Mouse (Mus musculus) CH12.LX (cell line): ENCODE data around the gene Nfe2l1. TPM values are rescaled to one million over a fixed set of nuclear protein-coding genes. Genes with fewer than 3 reads are reported as not detected.
"Not testable (repeated sequence)": the region's sequence is repeated elsewhere in the genome, so short reads cannot be mapped to it uniquely, and the experiment has no call there.

Source experiments
- DNase-seq: peaks from one replicate; pipeline ENCODE4 v3.0.0-alpha.2; 2013; ENCODE audit errors: extremely low read depth
- H3K27ac ChIP-seq: 2 replicates; pipeline ENCODE4 v1.5.1; 2012; ENCODE audit warnings: low read depth, mild to moderate bottlenecking, control low read depth, moderate library complexity; ENCODE audit not compliant: insufficient read depth
- H3K27me3 ChIP-seq: replicated peaks from 2 replicates; pipeline ENCODE3; 2012; ENCODE audit warnings: inconsistent platforms
- H3K36me3 ChIP-seq, 2 experiments: replicated peaks in 1 of 2; 2 replicates each; pipeline versions ENCODE3 to v1.6.1; 2012; ENCODE audit warnings: inconsistent platforms in 1 of 2, low read length in 1 of 2, mild to moderate bottlenecking in 1 of 2, mixed read lengths in 1 of 2, moderate library complexity in 1 of 2; ENCODE audit not compliant: control insufficient read depth in 1 of 2, insufficient read depth in 1 of 2
- H3K4me1 ChIP-seq, 2 experiments: 2 replicates each; pipeline ENCODE4 v1.6.1; 2012; ENCODE audit warnings: inconsistent platforms in 1 of 2, moderate library complexity in 1 of 2; ENCODE audit not compliant: insufficient read depth in 2 of 2, control insufficient read depth in 1 of 2
- H3K4me2 ChIP-seq: 2 replicates; pipeline ENCODE4 v1.6.1; 2012; ENCODE audit warnings: low read depth, mild to moderate bottlenecking, control low read depth; ENCODE audit not compliant: poor library complexity, insufficient read depth, severe bottlenecking
- H3K4me3 ChIP-seq, 3 experiments: fragments of 150-350 bp in 1 of 3; sonication (generic) in 1 of 3; replicated peaks in 1 of 3; 2 replicates each; pipeline versions ENCODE3 to v1.5.1; 2011 to 2012; ENCODE audit warnings: low read depth in 2 of 3, low read length in 2 of 3, mild to moderate bottlenecking in 2 of 3, moderate library complexity in 2 of 3, control low read depth in 1 of 3, improper control_type of control experiment in 1 of 3, inconsistent platforms in 1 of 3, mixed read lengths in 1 of 3; ENCODE audit not compliant: poor library complexity in 1 of 3
- H3K79me2 ChIP-seq: replicated peaks from 2 replicates; pipeline ENCODE4 v1.6.1; 2012; ENCODE audit warnings: mild to moderate bottlenecking, moderate library complexity; ENCODE audit not compliant: control insufficient read depth, poor library complexity, insufficient read depth, severe bottlenecking; ENCODE audit errors: extremely low read depth
- H3K9ac ChIP-seq: 2 replicates; pipeline ENCODE4 v1.6.1; 2012; ENCODE audit warnings: low read depth, mild to moderate bottlenecking, control low read depth, moderate library complexity; ENCODE audit not compliant: insufficient read depth
- H3K9me3 ChIP-seq: replicated peaks from 2 replicates; pipeline ENCODE3; 2012; ENCODE audit warnings: low read length, inconsistent platforms, mixed read lengths
- BHLHE40 ChIP-seq: IDR thresholded peaks from 2 replicates; pipeline ENCODE4 v1.6.1; 2011; ENCODE audit warnings: mild to moderate bottlenecking, low read depth, low read length, improper control_type of control experiment
- CTCF ChIP-seq, 2 experiments: IDR thresholded peaks in 1 of 2; conservative IDR thresholded peaks in 1 of 2; 2 replicates each; pipeline ENCODE4 v1.5.1; 2011 to 2012; ENCODE audit warnings: low read depth in 2 of 2, low read length in 2 of 2, improper control_type of control experiment in 1 of 2, inconsistent platforms in 1 of 2, mild to moderate bottlenecking in 1 of 2, moderate library complexity in 1 of 2
- ELF1 ChIP-seq: IDR thresholded peaks from 2 replicates; pipeline ENCODE4 v1.6.1; 2014; ENCODE audit warnings: low read depth, mild to moderate bottlenecking, inconsistent platforms, low read length, improper control_type of control experiment
- IRF4 ChIP-seq: IDR thresholded peaks from 2 replicates; pipeline ENCODE4 v1.6.1; 2014; ENCODE audit warnings: low read depth, mild to moderate bottlenecking, inconsistent platforms, low read length, improper control_type of control experiment
- JUN ChIP-seq: IDR thresholded peaks from 2 replicates; pipeline ENCODE4 v1.6.1; 2011; ENCODE audit warnings: low read depth, mild to moderate bottlenecking, low read length, improper control_type of control experiment, moderate library complexity; ENCODE audit not compliant: insufficient read depth
- MAX ChIP-seq: IDR thresholded peaks from 2 replicates; pipeline ENCODE4 v1.6.1; 2011; ENCODE audit warnings: low read length, improper control_type of control experiment
- MXI1 ChIP-seq: IDR thresholded peaks from 2 replicates; pipeline ENCODE4 v1.6.1; 2011; ENCODE audit warnings: mild to moderate bottlenecking, low read depth, low read length, improper control_type of control experiment
- MYC ChIP-seq: IDR thresholded peaks from 2 replicates; pipeline ENCODE4 v1.6.1; 2011; ENCODE audit warnings: low read depth, mild to moderate bottlenecking, improper control_type of control experiment, low read length
- RAD21 ChIP-seq: IDR thresholded peaks from 2 replicates; pipeline ENCODE4 v1.6.1; 2011; ENCODE audit warnings: low read depth, mild to moderate bottlenecking, low read length, improper control_type of control experiment, moderate library complexity
- SMC3 ChIP-seq: IDR thresholded peaks from 2 replicates; pipeline ENCODE4 v1.6.1; 2011; ENCODE audit warnings: low read depth, low read length, improper control_type of control experiment
- TBP ChIP-seq: conservative IDR thresholded peaks from 2 replicates; pipeline ENCODE4 v1.6.1; 2011; ENCODE audit warnings: low read depth, low read length, improper control_type of control experiment
- TCF12 ChIP-seq: IDR thresholded peaks from 2 replicates; pipeline ENCODE4 v1.6.1; 2014; ENCODE audit warnings: low read depth, mild to moderate bottlenecking, inconsistent platforms, low read length, improper control_type of control experiment
- UBTF ChIP-seq: IDR thresholded peaks from 2 replicates; pipeline ENCODE4 v1.6.1; 2012; ENCODE audit warnings: low read depth, mild to moderate bottlenecking, inconsistent platforms, low read length, improper control_type of control experiment, moderate library complexity
- ZC3H11A ChIP-seq: IDR thresholded peaks from 2 replicates; pipeline ENCODE4 v1.6.1; 2012; ENCODE audit warnings: low read depth, mild to moderate bottlenecking, inconsistent platforms, low read length, improper control_type of control experiment
- ZKSCAN1 ChIP-seq: IDR thresholded peaks from 2 replicates; pipeline ENCODE4 v1.6.1; 2012; ENCODE audit warnings: low read depth, inconsistent platforms, low read length, improper control_type of control experiment, borderline replicate concordance
- ZNF384 ChIP-seq: IDR thresholded peaks from 2 replicates; pipeline ENCODE4 v1.6.1; 2012; ENCODE audit warnings: low read depth, low read length, improper control_type of control experiment, inconsistent platforms
- dilution Hi-C: fragments of 300-500 bp; cut with MboI; formaldehyde crosslinking; loops from 2 replicates; pipeline ENCODE4 v1.14.3; 2020; ENCODE audit warnings: low sequenced_read_pairs; ENCODE audit not compliant: extremely low pct_unique_long_range_greater_than_20kb, extremely low pct_ligation_motif_present
- in situ Hi-C: fragments of 300-500 bp; cut with MboI; formaldehyde crosslinking; loops from 3 replicates; pipeline ENCODE4 v1.14.3; 2019; ENCODE audit warnings: low sequenced_read_pairs, low pct_ligation_motif_present, low pct_unique_long_range_greater_than_20kb, mixed read lengths
- polyA plus RNA-seq: library from polyadenylated mRNA; unstranded; fragments of >175 nt; gene quantifications from 2 replicates; pipeline ENCODE4 v1.2.1, GENCODE M21; 2012; ENCODE audit warnings: low read depth; ENCODE audit not compliant: insufficient read length
- total RNA-seq, 2 experiments: library from RNA; depleted of rRNA; stranded (reverse); fragments of 300-350 nt in 1 of 2; fragments of >200 nt in 1 of 2; gene quantifications; 2 replicates each; pipeline ENCODE4 v1.2.3; 2012 to 2014

The Nfe2l1 gene
- total and polyA plus RNA-seq, 3 experiments, result 77.7 to 169 (median 145) TPM

GRCm38 (mm10) chr11:96786731-96787450, 42.9 kb downstream of the Nfe2l1 start:
- TF ChIP-seq JUN (no peak), MXI1 (no peak), TBP (no peak), ZKSCAN1 (no peak), ZC3H11A (no peak), ELF1 (no peak), UBTF (no peak), TCF12 (no peak)
- H3K27me3 ChIP-seq, result no peaks in the 10 kb centered on the region
- H3K4me3 ChIP-seq, result no peak overlapping the region
- peaks cover 27% of the 10 kb centered on the region for H3K79me2 ChIP-seq
- dilution Hi-C loops (no loop called here), in situ Hi-C loops (no loop called here)
- peaks cover 0 to 23% of the 10 kb centered on the region in 2 experiments; a peak in 3 of 4 replicates for H3K4me1 ChIP-seq
- no peak overlapping the region for H3K9ac ChIP-seq
- H3K27ac ChIP-seq, result no peak overlapping the region
- H3K4me2 ChIP-seq, result no peak overlapping the region
- no peaks in the 10 kb centered on the region for H3K9me3 ChIP-seq
- peaks cover 0 to 5% of the 10 kb centered on the region in 2 experiments for H3K36me3 ChIP-seq
- no peak for DNase-seq

GRCm38 (mm10) chr11:96784847-96785246, 44.9 kb downstream of the Nfe2l1 start:
- TF ChIP-seq SMC3 (peak; percentile 81), ZNF384 (peak; percentile 76), MAX (peak; percentile 33; the same call in 1 of the 2 replicates), BHLHE40 (peak; percentile 39), CTCF (conservative IDR thresholded peaks at IDR 0.05 in 1 of 2, IDR thresholded peaks at IDR 0.05 in 1 of 2; ENCODE audit: low read depth in 2 of 2, low read length in 2 of 2) (peak; percentile 85 to 90), MYC (peak; percentile 96), ZC3H11A (0 out of 2 replicates have a peak, but pooled peaks have one; percentile 6), RAD21 (peak; percentile 77), IRF4 (peak; percentile 45; the same call in 1 of the 2 replicates)
- DNase-seq, result peak; percentile 89
- H3K4me2 ChIP-seq, H3K4me1 ChIP-seq, H3K9me3 ChIP-seq, H3K79me2 ChIP-seq, H3K4me3 ChIP-seq, H3K9ac ChIP-seq, H3K27me3 ChIP-seq, in situ Hi-C loops, dilution Hi-C loops, H3K36me3 ChIP-seq, H3K27ac ChIP-seq: not testable (repeated sequence)
